Mouse (Mus musculus) testis, adult 2 months (tissue): ENCODE data around the gene Ddx31.

Experiments used
- CTCF ChIP-seq: fragments of 200-500 bp; IDR thresholded peaks from 2 replicates; pipeline ENCODE4 v1.5.1; 2012; ENCODE audit warnings: low read depth, mild to moderate bottlenecking, inconsistent platforms, low read length, moderate library complexity; ENCODE audit not compliant: control insufficient read depth, insufficient read depth, insufficient replicate concordance
- POLR2A ChIP-seq: fragments of 200-500 bp; IDR thresholded peaks from 2 replicates; pipeline ENCODE4 v1.6.1; 2012; ENCODE audit warnings: low read depth, mild to moderate bottlenecking, inconsistent platforms, low read length, moderate library complexity; ENCODE audit not compliant: control insufficient read depth

DNA sequence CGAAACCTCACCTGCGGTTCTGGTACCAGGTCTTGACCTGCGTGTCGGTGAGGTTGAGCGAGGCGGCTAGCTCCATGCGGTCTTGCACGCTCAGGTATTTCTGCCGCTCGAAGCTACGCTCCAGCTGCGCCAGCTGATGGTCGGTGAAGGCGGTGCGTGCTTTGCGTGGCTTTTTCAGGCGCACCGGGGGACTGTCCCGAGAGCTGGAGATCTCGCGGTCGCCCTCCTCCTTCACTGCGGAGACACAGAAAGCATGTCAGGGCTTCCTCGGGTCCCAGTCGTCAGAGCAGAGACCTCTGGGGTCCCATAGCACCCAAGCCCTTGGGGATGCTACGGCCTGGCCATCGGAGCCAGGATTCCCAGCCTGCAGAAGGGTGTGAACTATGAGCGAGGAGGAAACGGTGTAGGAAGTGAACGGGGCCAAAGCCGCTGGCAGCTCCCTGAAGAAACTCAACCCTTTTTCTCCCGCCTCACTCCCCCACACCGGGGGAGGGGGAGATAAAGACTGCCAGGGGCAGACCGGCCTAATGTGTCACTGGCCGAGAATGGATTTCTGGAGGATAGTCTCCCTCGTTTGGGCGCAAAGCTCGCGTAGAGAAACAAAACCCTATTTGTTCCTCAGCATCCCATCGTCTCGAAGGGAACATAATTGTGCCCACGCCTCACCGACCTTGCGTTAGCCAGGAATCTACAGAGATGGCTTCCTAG lies 71.3 kb downstream of the Ddx31 start:
- TF ChIP-seq POLR2A: no peak
- no peak for TF ChIP-seq CTCF
